Mouse (Mus musculus): ENCODE results near the gene Ubr1. TPM values are rescaled to one million over a fixed set of nuclear protein-coding genes. Genes with fewer than 3 reads are reported as not detected.
A peak's percentile ranks its signal among the peaks of the same experiment; 100 is the strongest.
"Not testable (repeated sequence)": the region's sequence is repeated elsewhere in the genome, so short reads cannot be mapped to it uniquely, and the experiment has no call there.

Ubr1 gene
- total and polyA plus RNA-seq, 2 experiments from 2014 or later = 25.0 to 29.8 TPM

DNA sequence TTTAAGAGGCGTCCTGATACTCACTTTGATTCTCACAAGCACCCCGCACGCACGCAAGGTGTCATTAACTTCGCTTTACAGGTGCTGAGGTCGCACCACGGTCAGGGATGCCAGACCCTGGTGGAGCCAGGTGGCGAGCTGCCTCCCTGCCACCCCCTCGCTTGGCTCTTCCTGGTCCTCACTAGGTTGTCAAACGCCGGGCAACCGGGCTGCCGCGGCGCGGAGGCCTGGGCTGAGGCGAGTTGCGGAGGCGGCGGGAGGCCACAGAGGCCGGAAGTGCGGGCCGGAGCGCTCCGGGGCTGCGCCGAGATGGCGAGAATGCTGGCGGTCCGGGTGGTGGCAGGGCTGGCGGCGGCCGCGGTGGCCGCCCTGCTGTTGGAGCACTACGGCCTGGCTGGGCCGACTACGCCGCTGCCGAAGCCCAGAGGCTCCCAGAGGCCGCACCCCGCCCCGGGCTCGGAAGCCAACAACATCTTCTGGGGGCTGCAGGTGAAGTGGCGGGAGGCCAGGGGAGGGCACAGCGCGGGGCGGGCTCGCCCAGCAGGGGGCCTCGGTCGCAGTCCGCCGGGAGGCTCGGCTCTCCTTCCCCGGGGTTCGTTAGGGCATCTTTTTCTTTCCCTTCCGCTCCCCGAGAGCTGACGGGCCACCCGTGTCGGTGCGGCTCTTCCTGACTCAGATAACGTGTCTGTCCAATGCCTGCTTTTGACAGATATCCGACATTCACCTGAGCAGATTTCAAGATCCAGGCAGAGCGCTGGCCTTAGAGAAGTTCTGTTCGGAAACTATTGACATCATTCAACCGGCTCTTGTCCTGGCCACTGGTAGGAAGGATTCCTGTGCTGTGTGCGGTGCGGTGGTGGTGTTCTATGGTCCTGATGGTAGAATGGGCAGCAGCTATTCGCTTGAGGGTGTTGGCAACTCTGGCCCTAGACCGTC is 6.7 kb upstream of the Ubr1 start, which contains the start of gene Tmem62:
Gene Tmem62, plus strand, starts transcription at position 28 of the 936 bp plus-strand sequence.
- ATAC-seq = peak; percentile 79

DNA sequence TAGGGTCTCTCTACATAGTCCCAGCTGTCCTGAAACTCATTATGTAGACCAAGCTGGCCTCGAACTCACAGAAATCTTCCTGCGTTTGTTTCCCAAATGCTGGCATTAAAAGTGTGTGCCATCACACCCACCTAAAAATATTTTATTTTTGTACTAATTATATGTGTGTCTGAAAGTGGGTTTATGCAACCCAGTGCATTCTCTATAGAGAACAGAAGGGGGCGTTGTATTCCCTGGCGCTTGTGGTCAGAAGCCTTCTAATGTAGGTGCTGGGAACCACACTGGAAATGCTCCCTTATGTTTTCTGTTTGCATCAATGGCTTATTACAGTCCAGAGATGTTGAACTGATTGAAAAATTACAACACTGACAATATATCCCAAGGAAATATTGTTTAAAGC is 5.8 kb upstream of the Ubr1 start:
- Histone ChIP-seq H3K4me2 (ENCODE audit: low read depth) (peak overlapping the region; percentile 63), H3K4me1 (ENCODE audit: insufficient read depth) (0 out of 2 replicates have a peak, but pooled peaks cover 2% of the 10 kb centered on the region), H3K27me3 (ENCODE audit: insufficient read depth, low read length) (no peaks in the 10 kb centered on the region), H3K4me3 (ENCODE audit: low read depth, low read length) (peak overlapping the region; percentile 68; the same call in 1 of the 2 replicates), H3K9ac (no peak overlapping the region), H3K9me3 (ENCODE audit: low read length) (no peaks in the 10 kb centered on the region), H3K27ac (ENCODE audit: low read depth, low read length) (no peak overlapping the region), H3K36me3 (ENCODE audit: insufficient read depth) (0 out of 2 replicates have a peak, but pooled peaks cover 9% of the 10 kb centered on the region)
- DNase-seq (peak; percentile 30), ATAC-seq (no peak)
- peak; percentile 41 for TF ChIP-seq CTCF (IDR thresholded peaks at IDR 0.05; ENCODE audit: low read depth)
- WGBS = 55% methylated on average over 4 of the region's 4 CpGs

More for the DNA sequence above, 6.7 kb upstream of the Ubr1 start, which contains the start of gene Tmem62:
- Histone ChIP-seq H3K4me1 (ENCODE audit: insufficient read depth) (0 out of 2 replicates have a peak, but pooled peaks cover 2% of the 10 kb centered on the region), H3K27me3 (ENCODE audit: insufficient read depth, low read length) (no peaks in the 10 kb centered on the region), H3K9me3 (ENCODE audit: low read length) (no peaks in the 10 kb centered on the region), H3K4me2 (ENCODE audit: low read depth) (peak within 1 kb of the TSS; percentile 63), H3K36me3 (ENCODE audit: insufficient read depth) (0 out of 2 replicates have a peak, but pooled peaks cover 13% of the 10 kb centered on the region), H3K27ac (ENCODE audit: low read depth, low read length) (peak within 1 kb of the TSS; percentile 62), H3K9ac (peak within 1 kb of the TSS; percentile 82), H3K4me3 (ENCODE audit: low read depth, low read length) (peak within 1 kb of the TSS; percentile 68)
- under 1% methylated on average over 68 of the region's 71 CpGs for WGBS
- peak; percentile 67 for DNase-seq
- peak; percentile 42 for TF ChIP-seq CTCF (IDR thresholded peaks at IDR 0.05; ENCODE audit: low read depth)

DNA sequence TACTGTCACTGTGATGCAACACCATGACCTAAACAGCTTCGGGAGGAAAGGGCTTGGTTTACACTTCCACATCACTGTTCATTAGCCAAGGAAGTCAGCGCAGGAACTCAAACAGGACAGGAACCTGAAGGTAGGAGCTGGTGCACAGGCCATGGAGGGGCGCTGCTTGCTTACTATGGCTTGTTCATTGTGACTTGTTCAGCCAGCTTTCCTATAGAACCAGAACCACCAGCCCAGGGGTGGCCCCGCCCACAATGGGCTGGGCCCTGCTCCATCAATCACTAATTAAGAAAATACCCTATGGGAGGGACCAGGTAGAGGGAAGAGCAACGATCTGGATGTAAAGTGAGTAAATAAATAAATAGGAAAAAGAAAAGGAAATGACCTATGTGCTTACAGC is 2.4 kb upstream of the Ubr1 start:
- no peak for TF ChIP-seq CTCF (IDR thresholded peaks at IDR 0.05; ENCODE audit: low read depth)

DNA sequence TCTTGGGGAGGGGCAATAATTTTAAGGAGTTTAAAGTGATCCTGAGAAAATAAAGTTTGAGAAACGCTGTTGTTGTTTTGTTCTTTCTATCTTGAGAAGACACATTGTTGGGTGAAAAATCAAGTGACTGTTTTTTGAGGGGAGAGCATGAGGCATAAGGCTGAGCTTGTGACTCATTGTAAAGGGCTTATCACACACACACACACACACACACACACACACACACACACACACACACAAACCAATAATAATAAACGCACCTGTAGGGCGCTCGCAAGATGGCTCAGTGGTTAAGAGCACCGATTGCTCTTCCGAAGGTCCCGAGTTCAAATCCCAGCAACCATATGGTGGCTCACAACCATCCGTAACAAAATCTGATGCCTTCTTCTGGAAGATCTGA is 1.7 kb upstream of the Ubr1 start:
- H3K9me3 ChIP-seq (ENCODE audit: low read length); H3K4me1 ChIP-seq (ENCODE audit: insufficient read depth); H3K4me3 ChIP-seq (ENCODE audit: low read depth, low read length); DNase-seq; ATAC-seq; H3K4me2 ChIP-seq (ENCODE audit: low read depth); H3K27ac ChIP-seq (ENCODE audit: low read depth, low read length); H3K9ac ChIP-seq; H3K36me3 ChIP-seq (ENCODE audit: insufficient read depth); H3K27me3 ChIP-seq (ENCODE audit: insufficient read depth, low read length): not testable (repeated sequence)
- 97% methylated on average over 8 of the region's 8 CpGs for WGBS

More for the DNA sequence above, 2.4 kb upstream of the Ubr1 start:
- no peaks in the 10 kb centered on the region for H3K9me3 ChIP-seq (ENCODE audit: low read length)
- 13% methylated on average over 5 of the region's 5 CpGs for WGBS
- no peak overlapping the region for H3K27ac ChIP-seq (ENCODE audit: low read depth, low read length)
- ATAC-seq = no peak
- DNase-seq = no peak
- H3K4me3 ChIP-seq (ENCODE audit: low read depth, low read length) = no peak overlapping the region
- no peaks in the 10 kb centered on the region for H3K27me3 ChIP-seq (ENCODE audit: insufficient read depth, low read length)
- H3K9ac ChIP-seq = no peak overlapping the region
- no peak overlapping the region for H3K4me2 ChIP-seq (ENCODE audit: low read depth)
- H3K4me1 ChIP-seq (ENCODE audit: insufficient read depth) = peaks cover 9% of the 10 kb centered on the region; the same call in 1 of the 2 replicates
- H3K36me3 ChIP-seq (ENCODE audit: insufficient read depth) = no peaks in the 10 kb centered on the region

DNA sequence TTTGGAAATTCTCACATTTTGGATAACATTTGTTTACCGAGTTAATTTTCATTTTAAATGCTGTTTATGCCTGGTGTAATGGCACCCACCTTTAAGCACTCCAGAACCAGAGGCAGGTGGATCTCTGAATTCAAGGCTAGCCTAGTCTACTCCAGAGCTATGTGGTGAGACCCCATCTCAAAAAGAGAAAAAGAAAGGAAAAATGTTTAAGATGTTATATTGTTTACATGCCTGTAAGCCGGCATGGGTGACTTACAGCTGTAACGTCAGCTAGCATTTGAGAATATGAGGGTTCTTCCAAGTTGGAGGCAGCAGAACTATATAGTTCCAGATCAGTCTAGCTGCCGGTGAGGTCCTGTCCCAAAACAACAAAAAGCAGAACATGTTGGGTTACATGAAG is 1.3 kb upstream of the Ubr1 start:
- H3K36me3 ChIP-seq (ENCODE audit: insufficient read depth) = no peaks in the 10 kb centered on the region
- no peak overlapping the region for H3K4me2 ChIP-seq (ENCODE audit: low read depth)
- H3K27ac ChIP-seq (ENCODE audit: low read depth, low read length) = no peak overlapping the region
- DNase-seq (no peak), ATAC-seq (no peak)
- H3K9me3 ChIP-seq (ENCODE audit: low read length) = no peaks in the 10 kb centered on the region
- no peak overlapping the region for H3K9ac ChIP-seq
- H3K4me3 ChIP-seq (ENCODE audit: low read depth, low read length) = no peak overlapping the region
- 88% methylated on average over 4 of the region's 4 CpGs for WGBS
- H3K27me3 ChIP-seq (ENCODE audit: insufficient read depth, low read length) = no peaks in the 10 kb centered on the region
- no peak for TF ChIP-seq CTCF (IDR thresholded peaks at IDR 0.05; ENCODE audit: low read depth)
- peaks cover 7% of the 10 kb centered on the region; the same call in 1 of the 2 replicates for H3K4me1 ChIP-seq (ENCODE audit: insufficient read depth)

DNA sequence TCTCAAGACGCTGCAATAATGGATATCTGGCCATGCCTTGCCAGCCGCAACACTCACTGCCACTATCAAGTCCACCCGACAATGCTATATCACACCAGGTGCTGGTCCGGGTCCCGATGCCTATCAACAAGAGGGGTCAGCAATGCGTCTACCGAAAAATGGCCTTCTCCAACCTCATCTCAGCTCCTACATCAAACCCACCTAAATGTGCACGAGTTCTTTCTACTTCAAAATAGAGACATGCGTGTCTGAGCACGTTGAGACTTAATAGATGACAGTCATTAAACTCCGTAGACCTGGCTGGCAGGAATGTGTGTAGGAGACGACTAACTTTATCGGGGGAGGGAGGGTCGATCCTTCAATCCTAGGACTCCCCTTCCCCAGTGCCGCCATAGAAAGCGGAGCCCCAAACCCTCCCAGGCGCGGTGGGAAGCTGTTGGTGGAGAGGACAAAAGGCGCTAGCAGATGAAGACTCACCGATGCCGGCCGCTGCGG is 423 bp downstream of the Ubr1 start:
- under 1% methylated on average over 23 of the region's 23 CpGs for WGBS
- H3K27ac ChIP-seq (ENCODE audit: low read depth, low read length) = peak overlapping the region; percentile 88
- H3K4me3 ChIP-seq (ENCODE audit: low read depth, low read length) = peak overlapping the region; percentile 92
- H3K4me2 ChIP-seq (ENCODE audit: low read depth) = peak overlapping the region; percentile 82
- no peaks in the 10 kb centered on the region for H3K27me3 ChIP-seq (ENCODE audit: insufficient read depth, low read length)
- ATAC-seq = peak; percentile 83
- H3K4me1 ChIP-seq (ENCODE audit: insufficient read depth) = peaks cover 7% of the 10 kb centered on the region; the same call in 1 of the 2 replicates
- peak overlapping the region; percentile 84 for H3K9ac ChIP-seq
- no peak for TF ChIP-seq CTCF (IDR thresholded peaks at IDR 0.05; ENCODE audit: low read depth)
- H3K36me3 ChIP-seq (ENCODE audit: insufficient read depth) = no peaks in the 10 kb centered on the region
- no peaks in the 10 kb centered on the region for H3K9me3 ChIP-seq (ENCODE audit: low read length)
- DNase-seq = no peak

DNA sequence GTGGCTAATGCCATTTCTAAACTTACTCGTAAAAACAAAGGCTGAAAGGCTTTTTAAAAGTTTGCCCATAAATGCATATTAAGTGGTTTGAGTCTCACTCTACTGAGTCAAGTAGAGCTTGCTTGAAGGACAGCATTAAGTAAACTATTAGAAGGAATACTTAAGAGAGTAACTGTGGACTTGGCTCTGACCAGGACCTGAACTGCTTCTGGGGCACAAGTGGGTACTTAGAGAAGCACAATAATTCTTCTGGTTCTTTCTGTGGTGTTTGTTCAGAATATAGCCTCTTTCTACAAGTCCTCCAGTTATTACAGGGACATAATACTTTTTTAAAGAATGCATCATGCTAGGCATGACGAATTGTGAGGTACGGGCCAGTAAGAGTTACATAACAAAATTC is 5.0 kb downstream of the Ubr1 start:
- Histone ChIP-seq H3K36me3 (ENCODE audit: insufficient read depth) (no peaks in the 10 kb centered on the region), H3K9ac (no peak overlapping the region), H3K4me1 (ENCODE audit: insufficient read depth) (peaks cover 7% of the 10 kb centered on the region; the same call in 1 of the 2 replicates), H3K4me3 (ENCODE audit: low read depth, low read length) (no peak overlapping the region), H3K9me3 (ENCODE audit: low read length) (no peaks in the 10 kb centered on the region), H3K27ac (ENCODE audit: low read depth, low read length) (no peak overlapping the region), H3K27me3 (ENCODE audit: insufficient read depth, low read length) (no peaks in the 10 kb centered on the region), H3K4me2 (ENCODE audit: low read depth) (no peak overlapping the region)
- ATAC-seq (no peak), DNase-seq (no peak)
- no peak for TF ChIP-seq CTCF (IDR thresholded peaks at IDR 0.05; ENCODE audit: low read depth)
- 90% methylated on average over 3 of the region's 3 CpGs for WGBS
